Mouse (Mus musculus) thymus, adult 18-20 months (tissue): Measurements from ENCODE around the gene Vmn1r70.

Experiments
- DNase-seq, 2 experiments: peaks; one replicate each; pipeline ENCODE4 v3.0.0; 2022; ENCODE audit warnings: mixed read lengths in 2 of 2

Vmn1r70 gene

GRCm38 (mm10) chr7:10631232-10631631 lies at the start of gene Vmn1r70:
Gene Vmn1r70 (plus strand): TSS chr7:10631532.
- no peak for DNase-seq

- no peak for DNase-seq
These were observed 17.8 kb upstream of the Vmn1r70 start, which contains the start of gene Vmn1r69 for GRCm38 (mm10) chr7:10613559-10613958. Gene Vmn1r69 (minus strand): TSS chr7:10613659.
